Mouse (Mus musculus) limb, embryonic 15.5 days (tissue): ENCODE measurements around the gene Asic3. TPM values are rescaled to one million over a fixed set of nuclear protein-coding genes. Genes with fewer than 3 reads are reported as not detected.
A peak's percentile ranks its signal among the peaks of the same experiment; 100 is the strongest.

ENCODE experiments used
- ATAC-seq: fragments of 200-750 bp; cut with Nextera tagmentation; 2 replicates; pipeline ENCODE4 v1.8.0; 2017; ENCODE audit warnings: low read depth, moderate TSS enrichment; ENCODE audit not compliant: insufficient number of reproducible peaks, low FRiP score, low TSS enrichment
- H3K27ac ChIP-seq: fragments of 300-500 bp; sonication (generic); 2 replicates; pipeline ENCODE4 v1.5.1; 2015; ENCODE audit warnings: moderate library complexity, mild to moderate bottlenecking, inconsistent platforms
- H3K27me3 ChIP-seq: fragments of 300-500 bp; sonication (generic); 2 replicates; pipeline ENCODE4 v1.6.1; 2015; ENCODE audit warnings: inconsistent platforms
- H3K36me3 ChIP-seq: fragments of 300-500 bp; sonication (generic); 2 replicates; pipeline ENCODE4 v1.6.1; 2015; ENCODE audit warnings: inconsistent platforms
- H3K4me1 ChIP-seq: fragments of 300-500 bp; sonication (generic); 2 replicates; pipeline ENCODE4 v1.6.1; 2015; ENCODE audit warnings: inconsistent platforms
- H3K4me2 ChIP-seq: fragments of 300-500 bp; sonication (generic); 2 replicates; pipeline ENCODE4 v1.6.1; 2015; ENCODE audit warnings: mild to moderate bottlenecking, inconsistent platforms
- H3K4me3 ChIP-seq: fragments of 300-500 bp; sonication (generic); 2 replicates; pipeline ENCODE4 v1.5.1; 2015; ENCODE audit warnings: mild to moderate bottlenecking, inconsistent platforms
- H3K9ac ChIP-seq: fragments of 300-500 bp; sonication (generic); 2 replicates; pipeline ENCODE4 v1.6.1; 2015; ENCODE audit warnings: inconsistent platforms
- H3K9me3 ChIP-seq: fragments of 300-500 bp; sonication (generic); 2 replicates; pipeline ENCODE4 v1.6.1; 2016; ENCODE audit warnings: inconsistent platforms
- WGBS: fragments of 180-500 bp; shearing (Covaris S2); methylation state at CpG from one replicate; pipeline ENCODE4 v1.1.7; 2015; 5-methylcytosine and 5-hydroxymethylcytosine counted together
- polyA plus RNA-seq: library from polyadenylated mRNA; unstranded; fragments of >200 nt; fragmentation: Nextera tagmentation; extraction: Ambion mirVana; gene quantifications from 2 replicates; pipeline ENCODE4 v1.2.1, GENCODE M21; 2015

Asic3 gene
- polyA plus RNA-seq, 1 experiment from 2014 or later = 0.73 TPM

DNA sequence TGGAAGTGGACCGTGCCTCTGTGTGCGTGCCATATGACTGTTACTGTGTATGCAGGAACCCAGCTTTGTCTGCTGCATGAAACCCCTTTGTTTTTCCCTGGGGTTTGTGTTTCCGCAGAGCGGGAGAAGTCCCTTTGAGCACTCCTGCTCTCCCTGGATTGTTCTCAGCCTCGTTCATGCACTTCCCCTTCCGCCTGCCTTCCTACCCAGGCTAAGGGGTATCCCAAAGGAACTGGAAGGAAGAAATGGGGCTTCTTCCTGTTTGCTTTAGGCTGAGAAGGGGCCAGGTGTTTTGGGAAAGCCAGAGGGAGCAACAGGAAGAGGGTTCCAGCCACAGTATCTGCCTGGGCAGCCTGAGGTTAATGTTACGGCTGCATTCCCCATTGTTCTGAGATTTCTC lies 42.4 kb downstream of the Asic3 start:
- H3K4me3 ChIP-seq = no peak overlapping the region
- H3K36me3 ChIP-seq = peaks cover 8% of the 10 kb centered on the region; the same call in 1 of the 2 replicates
- H3K9ac ChIP-seq = no peak overlapping the region
- 0 out of 2 replicates have a peak overlapping the region, but pooled peaks have one; percentile 24 for H3K27ac ChIP-seq
- no peaks in the 10 kb centered on the region for H3K27me3 ChIP-seq
- 75% methylated on average over 7 of the region's 7 CpGs for WGBS
- no peak overlapping the region for H3K4me2 ChIP-seq
- no peaks in the 10 kb centered on the region for H3K9me3 ChIP-seq
- ATAC-seq = no peak
- H3K4me1 ChIP-seq = peaks cover 47% of the 10 kb centered on the region

DNA sequence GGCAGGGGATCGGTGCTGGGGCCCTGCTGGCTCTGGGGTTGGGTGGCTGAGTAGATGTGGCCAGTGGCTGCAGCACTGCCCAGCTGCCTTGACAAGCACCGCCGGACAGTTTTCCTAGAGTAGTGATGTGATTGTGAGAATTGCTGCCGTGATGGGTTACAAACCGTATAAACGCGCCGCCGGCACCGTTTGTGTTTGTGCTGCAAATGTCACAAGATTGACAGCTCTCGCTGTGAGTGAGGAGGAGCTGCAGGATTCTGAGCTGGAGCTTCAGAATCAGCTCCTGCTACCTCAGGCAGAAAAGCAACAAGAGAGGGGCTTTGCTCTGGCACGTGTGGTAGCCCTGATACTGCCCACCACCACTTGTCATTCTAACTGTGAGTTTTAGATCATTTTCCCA lies 53.6 kb downstream of the Asic3 start:
- H3K36me3 ChIP-seq = peaks cover 5% of the 10 kb centered on the region; the same call in 1 of the 2 replicates
- no peaks in the 10 kb centered on the region for H3K27me3 ChIP-seq
- H3K4me2 ChIP-seq = no peak overlapping the region
- H3K4me1 ChIP-seq = peaks cover 15% of the 10 kb centered on the region
- no peak overlapping the region for H3K4me3 ChIP-seq
- H3K9me3 ChIP-seq = no peaks in the 10 kb centered on the region
- H3K9ac ChIP-seq = no peak overlapping the region
- no peak for ATAC-seq
- WGBS = 62% methylated on average over 12 of the region's 12 CpGs
- H3K27ac ChIP-seq = no peak overlapping the region

Other genes starting within 250 kb of the Asic3 start
- 11.5 and 12.5 TPM in 2 replicates for gene Nupl2, start 248.4 kb upstream of the Asic3 start, polyA plus RNA-seq
- gene Kcnh2, start 61.8 kb upstream of the Asic3 start, polyA plus RNA-seq = 3.5 and 4.9 TPM in 2 replicates
- gene Nos3, start 48.6 kb upstream of the Asic3 start, polyA plus RNA-seq = 7.5 and 8.0 TPM in 2 replicates
- 2.0 and 2.8 TPM in 2 replicates for gene Atg9b, start 21.2 kb upstream of the Asic3 start, polyA plus RNA-seq
- 38.9 and 46.5 TPM in 2 replicates for gene Abcb8, start 19.7 kb upstream of the Asic3 start, polyA plus RNA-seq
- gene Cdk5, start 10.1 kb downstream of the Asic3 start, polyA plus RNA-seq = 48.6 and 54.9 TPM in 2 replicates
- 36.7 and 40.0 TPM in 2 replicates for gene Slc4a2, start 10.4 kb downstream of the Asic3 start, polyA plus RNA-seq
- gene Fastk, start 31.9 kb downstream of the Asic3 start, polyA plus RNA-seq = 108 and 130 TPM in 2 replicates
- gene Tmub1, start 34.5 kb downstream of the Asic3 start, polyA plus RNA-seq = 21.3 and 23.9 TPM in 2 replicates
- gene Agap3, start 38.8 kb downstream of the Asic3 start, polyA plus RNA-seq = 32.4 and 34.1 TPM in 2 replicates
- gene Gbx1, start 113.8 kb downstream of the Asic3 start, polyA plus RNA-seq = 0.06 and 0.10 TPM in 2 replicates
- 0.99 and 1.8 TPM in 2 replicates for gene Asb10, start 127.6 kb downstream of the Asic3 start, polyA plus RNA-seq
- 0.14 and 0.26 TPM in 2 replicates for gene 4931409K22Rik, start 143.4 kb downstream of the Asic3 start, polyA plus RNA-seq
- 97.2 and 98.2 TPM in 2 replicates for gene Abcf2, start 164.1 kb downstream of the Asic3 start, polyA plus RNA-seq
- gene Chpf2, start 173.3 kb downstream of the Asic3 start, polyA plus RNA-seq = 37.7 and 39.5 TPM in 2 replicates
- gene Smarcd3, start 211.0 kb downstream of the Asic3 start, polyA plus RNA-seq = 32.4 and 37.2 TPM in 2 replicates